Mouse (Mus musculus) MEL (cell line): Measurements from ENCODE around the gene Arhgap18. TPM values are rescaled to one million over a fixed set of nuclear protein-coding genes. Genes with fewer than 3 reads are reported as not detected.

Experiments
- DNase-seq: peaks from one replicate; pipeline ENCODE4 v3.0.0; 2011; ENCODE audit warnings: low read depth, low spot score
- H3K27ac ChIP-seq: 2 replicates; pipeline ENCODE4 v1.5.1; 2012; ENCODE audit warnings: low read depth, mild to moderate bottlenecking, control low read depth, low read length, moderate library complexity; ENCODE audit not compliant: control insufficient read depth
- H3K27me3 ChIP-seq, 2 experiments: fragments of 150-350 bp in 1 of 2; sonication (generic) in 1 of 2; 2 replicates each; pipeline ENCODE4 v1.6.1; 2012; ENCODE audit warnings: low read length in 2 of 2, mild to moderate bottlenecking in 2 of 2, improper control_type of control experiment in 1 of 2, moderate library complexity in 1 of 2; ENCODE audit not compliant: insufficient read depth in 2 of 2, control insufficient read depth in 1 of 2
- H3K36me3 ChIP-seq, 2 experiments: 2 replicates each; pipeline ENCODE4 v1.6.1; 2012 to 2014; ENCODE audit warnings: low read length in 2 of 2, improper control_type of control experiment in 1 of 2, inconsistent platforms in 1 of 2, mild to moderate bottlenecking in 1 of 2; ENCODE audit not compliant: insufficient read depth in 2 of 2, control insufficient read depth in 1 of 2
- H3K4me1 ChIP-seq, 2 experiments: fragments of 150-350 bp in 1 of 2; sonication (generic) in 1 of 2; 2 replicates each; pipeline ENCODE4 v1.6.1; 2012; ENCODE audit warnings: low read length in 2 of 2, improper control_type of control experiment in 1 of 2, mild to moderate bottlenecking in 1 of 2; ENCODE audit not compliant: insufficient read depth in 2 of 2, control insufficient read depth in 1 of 2
- H3K4me3 ChIP-seq, 2 experiments: fragments of 150-350 bp in 1 of 2; sonication (generic) in 1 of 2; 2 replicates each; pipeline ENCODE4 v1.5.1; 2012; ENCODE audit warnings: low read depth in 2 of 2, low read length in 2 of 2, mild to moderate bottlenecking in 2 of 2, moderate library complexity in 2 of 2, control low read depth in 1 of 2, improper control_type of control experiment in 1 of 2; ENCODE audit not compliant: control insufficient read depth in 1 of 2, insufficient read depth in 1 of 2
- H3K79me2 ChIP-seq: 2 replicates; pipeline ENCODE4 v1.6.1; 2012; ENCODE audit warnings: mild to moderate bottlenecking, low read length, moderate library complexity; ENCODE audit not compliant: control insufficient read depth, poor library complexity, insufficient read depth
- H3K9ac ChIP-seq: 2 replicates; pipeline ENCODE4 v1.6.1; 2012; ENCODE audit warnings: low read depth, mild to moderate bottlenecking, control low read depth, low read length, moderate library complexity; ENCODE audit not compliant: control insufficient read depth, poor library complexity, severe bottlenecking
- H3K9me3 ChIP-seq: fragments of 150-350 bp; sonication (generic); replicated peaks from 2 replicates; pipeline ENCODE4 v1.6.1; 2012; ENCODE audit warnings: mild to moderate bottlenecking, low read length, improper control_type of control experiment, moderate library complexity; ENCODE audit not compliant: insufficient read depth
- BHLHE40 ChIP-seq: IDR thresholded peaks from 2 replicates; pipeline ENCODE4 v1.6.1; 2012; ENCODE audit warnings: low read depth, mild to moderate bottlenecking, inconsistent platforms, low read length, improper control_type of control experiment, borderline replicate concordance
- CHD2 ChIP-seq: IDR thresholded peaks from 2 replicates; pipeline ENCODE4 v1.6.1; 2011; ENCODE audit warnings: low read length, improper control_type of control experiment
- CTCF ChIP-seq, 3 experiments: IDR thresholded peaks in 2 of 3; conservative IDR thresholded peaks in 1 of 3; 2 replicates each; pipeline ENCODE4 v1.5.1; 2011 to 2012; ENCODE audit warnings: low read length in 3 of 3, low read depth in 2 of 3, mild to moderate bottlenecking in 2 of 3, improper control_type of control experiment in 1 of 3, inconsistent platforms in 1 of 3, mixed read lengths in 1 of 3, moderate library complexity in 1 of 3; ENCODE audit not compliant: control insufficient read depth in 1 of 3, insufficient read depth in 1 of 3, poor library complexity in 1 of 3, severe bottlenecking in 1 of 3
- E2F4 ChIP-seq: IDR thresholded peaks from 2 replicates; pipeline ENCODE4 v1.6.1; 2011; ENCODE audit warnings: low read depth, low read length, improper control_type of control experiment, borderline replicate concordance
- ELF1 ChIP-seq: IDR thresholded peaks from 2 replicates; pipeline ENCODE4 v1.6.1; 2014; ENCODE audit warnings: low read depth, mild to moderate bottlenecking, inconsistent platforms, low read length, improper control_type of control experiment, moderate library complexity
- EP300 ChIP-seq, 2 experiments: IDR thresholded peaks; 2 replicates each; pipeline ENCODE4 v1.6.1; 2011; ENCODE audit warnings: improper control_type of control experiment in 2 of 2, low read length in 2 of 2, low read depth in 1 of 2, mild to moderate bottlenecking in 1 of 2
- HCFC1 ChIP-seq: IDR thresholded peaks from 2 replicates; pipeline ENCODE4 v1.6.1; 2012; ENCODE audit warnings: low read depth, mild to moderate bottlenecking, inconsistent platforms, low read length, improper control_type of control experiment, moderate library complexity
- JUND ChIP-seq: IDR thresholded peaks from 2 replicates; pipeline ENCODE4 v1.6.1; 2011; ENCODE audit warnings: low read depth, mild to moderate bottlenecking, improper control_type of control experiment, low read length
- MAZ ChIP-seq: IDR thresholded peaks from 2 replicates; pipeline ENCODE4 v1.6.1; 2012; ENCODE audit warnings: low read depth, mild to moderate bottlenecking, inconsistent platforms, low read length, improper control_type of control experiment
- MEF2A ChIP-seq: IDR thresholded peaks from 2 replicates; pipeline ENCODE4 v1.6.1; 2014; ENCODE audit warnings: low read depth, mild to moderate bottlenecking, inconsistent platforms, low read length, improper control_type of control experiment; ENCODE audit not compliant: poor library complexity, insufficient replicate concordance, severe bottlenecking; ENCODE audit errors: extremely low read depth
- MXI1 ChIP-seq: IDR thresholded peaks from 2 replicates; pipeline ENCODE4 v1.6.1; 2011; ENCODE audit warnings: mild to moderate bottlenecking, low read depth, low read length, improper control_type of control experiment
- MYB ChIP-seq: IDR thresholded peaks from 2 replicates; pipeline ENCODE4 v1.6.1; 2011; ENCODE audit warnings: mild to moderate bottlenecking, low read depth, low read length, improper control_type of control experiment
- NELFE ChIP-seq: IDR thresholded peaks from 2 replicates; pipeline ENCODE4 v1.6.1; 2011; ENCODE audit warnings: low read depth, low read length, improper control_type of control experiment
- NRF1 ChIP-seq: IDR thresholded peaks from 2 replicates; pipeline ENCODE4 v1.6.1; 2014; ENCODE audit warnings: low read depth, mild to moderate bottlenecking, inconsistent platforms, low read length, improper control_type of control experiment, moderate library complexity; ENCODE audit not compliant: poor library complexity, insufficient read depth, severe bottlenecking
- POLR2A ChIP-seq, 2 experiments: IDR thresholded peaks; 2 replicates each; pipeline ENCODE4 v1.6.1; 2011 to 2012; ENCODE audit warnings: low read length in 2 of 2, mild to moderate bottlenecking in 2 of 2, control low read depth in 1 of 2, improper control_type of control experiment in 1 of 2, low read depth in 1 of 2, moderate library complexity in 1 of 2; ENCODE audit not compliant: control insufficient read depth in 1 of 2, insufficient read depth in 1 of 2, poor library complexity in 1 of 2
- POLR2AphosphoS2 ChIP-seq: IDR thresholded peaks from 2 replicates; pipeline ENCODE4 v1.6.1; 2011; ENCODE audit warnings: low read length, improper control_type of control experiment
- RAD21 ChIP-seq: IDR thresholded peaks from 2 replicates; pipeline ENCODE4 v1.6.1; 2011; ENCODE audit warnings: mild to moderate bottlenecking, low read depth, low read length, improper control_type of control experiment
- RCOR1 ChIP-seq: IDR thresholded peaks from 2 replicates; pipeline ENCODE4 v1.6.1; 2012; ENCODE audit warnings: low read depth, mild to moderate bottlenecking, inconsistent platforms, low read length, improper control_type of control experiment
- SIN3A ChIP-seq: IDR thresholded peaks from 2 replicates; pipeline ENCODE4 v1.6.1; 2012; ENCODE audit warnings: low read length, improper control_type of control experiment, inconsistent platforms
- TAL1 ChIP-seq: IDR thresholded peaks from 2 replicates; pipeline ENCODE4 v1.6.1; 2012; ENCODE audit warnings: mild to moderate bottlenecking, inconsistent platforms, low read length, moderate library complexity, mixed read lengths
- TBP ChIP-seq: IDR thresholded peaks from 2 replicates; pipeline ENCODE4 v1.8.0; 2011; ENCODE audit warnings: low read depth, low read length, improper control_type of control experiment
- TCF12 ChIP-seq: IDR thresholded peaks from 2 replicates; pipeline ENCODE4 v1.6.1; 2014; ENCODE audit warnings: low read depth, mild to moderate bottlenecking, inconsistent platforms, low read length, improper control_type of control experiment, moderate library complexity
- UBTF ChIP-seq: IDR thresholded peaks from 2 replicates; pipeline ENCODE4 v1.6.1; 2012; ENCODE audit warnings: low read depth, mild to moderate bottlenecking, inconsistent platforms, low read length, improper control_type of control experiment, moderate library complexity, borderline replicate concordance; ENCODE audit not compliant: insufficient read depth
- USF1 ChIP-seq: IDR thresholded peaks from 2 replicates; pipeline ENCODE4 v1.6.1; 2014; ENCODE audit warnings: low read depth, mild to moderate bottlenecking, inconsistent platforms, low read length, improper control_type of control experiment, moderate library complexity
- USF2 ChIP-seq, 2 experiments: IDR thresholded peaks; 2 replicates each; pipeline ENCODE4 v1.6.1; 2011 to 2012; ENCODE audit warnings: improper control_type of control experiment in 2 of 2, low read length in 2 of 2, borderline replicate concordance in 1 of 2, inconsistent platforms in 1 of 2, low read depth in 1 of 2, mild to moderate bottlenecking in 1 of 2; ENCODE audit not compliant: insufficient read depth in 1 of 2
- ZC3H11A ChIP-seq: IDR thresholded peaks from 2 replicates; pipeline ENCODE4 v1.6.1; 2012; ENCODE audit warnings: low read depth, mild to moderate bottlenecking, inconsistent platforms, low read length, improper control_type of control experiment
- ZKSCAN1 ChIP-seq: IDR thresholded peaks from 2 replicates; pipeline ENCODE4 v1.6.1; 2012; ENCODE audit warnings: low read depth, mild to moderate bottlenecking, inconsistent platforms, low read length, improper control_type of control experiment, moderate library complexity
- ZNF384 ChIP-seq: IDR thresholded peaks from 2 replicates; pipeline ENCODE4 v1.6.1; 2012; ENCODE audit warnings: low read depth, mild to moderate bottlenecking, inconsistent platforms, low read length, improper control_type of control experiment
- polyA plus RNA-seq, 2 experiments: library from polyadenylated mRNA; stranded (reverse) in 1 of 2; unstranded in 1 of 2; fragments of >175 nt in 1 of 2; fragments of >200 nt in 1 of 2; gene quantifications; 2 replicates each; pipeline versions ENCODE4 v1.2.1 to v1.2.4; 2012; ENCODE audit warnings: low replicate concordance in 2 of 2, low read depth in 1 of 2; ENCODE audit not compliant: insufficient read length in 2 of 2, insufficient read depth in 1 of 2, missing spikeins in 1 of 2
- total RNA-seq: library from RNA; depleted of rRNA; stranded (reverse); fragments of 300-350 nt; gene quantifications from 2 replicates; pipeline ENCODE4 v1.2.3, GENCODE M21; 2012

The Arhgap18 gene
- total and polyA plus RNA-seq, 3 experiments = 3.4 to 4.4 TPM; not detected in 1

DNA sequence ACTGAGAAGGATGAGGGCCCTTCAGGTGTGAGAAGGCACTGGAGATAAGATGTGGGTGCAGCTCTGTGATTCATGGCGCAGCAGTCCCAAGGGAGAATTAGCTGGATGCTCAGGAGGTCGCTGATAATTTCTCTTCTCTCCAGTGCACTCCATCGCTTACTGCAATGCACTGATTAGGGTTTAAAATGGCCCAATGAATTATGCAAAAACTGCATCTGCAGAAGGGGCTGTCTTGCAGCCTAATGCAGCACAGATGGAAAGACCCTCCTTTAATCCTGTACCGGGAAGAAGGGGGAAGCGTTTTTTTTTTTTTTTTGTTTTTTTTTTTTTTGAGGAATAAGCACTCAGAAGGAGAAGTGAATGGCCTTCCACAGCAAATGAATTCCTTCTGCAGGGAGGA lies 74.1 kb downstream of the Arhgap18 start:
- Histone ChIP-seq H3K27me3 (no peaks in the 10 kb centered on the region), H3K9ac (no peak overlapping the region), H3K4me3 (no peak overlapping the region), H3K27ac (no peak overlapping the region), H3K4me1 (no peaks in the 10 kb centered on the region; a peak in 1 of 4 replicates)
- no peak for DNase-seq
- TF ChIP-seq MXI1 (no peak), EP300 (IDR thresholded peaks at IDR 0.05; ENCODE audit: low read depth in 1 of 2, low read length in 2 of 2) (no peak), CTCF (IDR thresholded peaks at IDR 0.05 in 2 of 3, conservative IDR thresholded peaks at IDR 0.05 in 1 of 3; ENCODE audit: control insufficient read depth in 1 of 3, insufficient read depth in 1 of 3, low read depth in 2 of 3, low read length in 3 of 3, poor library complexity in 1 of 3, severe bottlenecking in 1 of 3) (no peak), TAL1 (no peak), POLR2A (IDR thresholded peaks at IDR 0.05; ENCODE audit: control insufficient read depth in 1 of 2, insufficient read depth in 1 of 2, low read depth in 1 of 2, low read length in 2 of 2, poor library complexity in 1 of 2) (no peak), MYB (no peak), TBP (no peak), USF2 (IDR thresholded peaks at IDR 0.05; ENCODE audit: borderline replicate concordance in 1 of 2, insufficient read depth in 1 of 2, low read depth in 1 of 2, low read length in 2 of 2) (no peak), SIN3A (no peak), NELFE (no peak), UBTF (no peak), USF1 (no peak), ZKSCAN1 (no peak), ELF1 (no peak), TCF12 (no peak), POLR2AphosphoS2 (no peak), RAD21 (no peak), NRF1 (no peak), MAZ (no peak), E2F4 (no peak)
- TF ChIP-seq, all 39 proteins: peak for 0
- Histone ChIP-seq H3K36me3 (peaks cover 0 to 2% of the 10 kb centered on the region in 2 experiments; a peak in 2 of 4 replicates), H3K79me2 (no peaks in the 10 kb centered on the region), H3K9me3 (no peaks in the 10 kb centered on the region)

DNA sequence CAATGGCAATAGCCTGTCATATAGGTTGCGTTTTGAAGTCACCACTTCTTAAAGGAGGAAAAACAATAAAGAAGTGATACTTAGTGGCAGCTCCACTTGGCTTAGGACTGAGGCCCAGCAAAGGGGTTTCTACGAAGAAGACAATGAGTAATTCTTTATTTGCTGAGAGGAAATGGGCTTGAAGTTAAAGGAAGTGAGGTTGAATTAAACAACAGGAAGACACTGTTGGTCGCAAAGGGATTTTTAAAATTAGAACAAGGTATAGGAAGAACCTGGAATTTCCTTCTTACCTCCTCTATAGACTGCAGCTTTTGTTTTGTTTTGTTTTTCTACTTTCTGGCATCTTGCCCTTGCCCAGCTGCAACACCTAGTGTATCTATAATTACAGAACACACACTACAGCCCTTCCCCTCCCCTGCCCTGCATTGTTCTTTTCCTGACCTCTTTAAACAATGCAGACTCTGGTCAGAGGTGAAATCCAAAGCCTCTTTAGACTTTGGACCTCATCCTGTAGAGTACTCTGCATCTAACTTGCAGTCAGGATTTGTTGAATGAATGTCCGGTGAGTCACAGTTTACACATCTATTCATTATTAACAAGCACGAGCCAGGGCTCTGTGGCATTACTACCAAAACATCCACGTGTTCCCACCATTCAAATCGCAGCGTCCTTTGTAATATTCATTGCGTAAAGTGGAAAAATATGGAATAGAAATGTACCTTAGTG lies 75.4 kb downstream of the Arhgap18 start:
- no peaks in the 10 kb centered on the region for H3K27me3 ChIP-seq
- no peak for DNase-seq
- no peak overlapping the region for H3K4me3 ChIP-seq
- H3K9ac ChIP-seq = no peak overlapping the region
- H3K79me2 ChIP-seq = no peaks in the 10 kb centered on the region
- no peak for TF ChIP-seq MEF2A
- TF ChIP-seq USF1 = no peak
- no peak for TF ChIP-seq E2F4
- TF ChIP-seq POLR2A (IDR thresholded peaks at IDR 0.05; ENCODE audit: control insufficient read depth in 1 of 2, insufficient read depth in 1 of 2, low read depth in 1 of 2, low read length in 2 of 2, poor library complexity in 1 of 2) = no peak
- no peak for TF ChIP-seq TAL1
- TF ChIP-seq NELFE = no peak
- no peak for TF ChIP-seq RCOR1
- TF ChIP-seq TCF12 = no peak
- TF ChIP-seq USF2 (IDR thresholded peaks at IDR 0.05; ENCODE audit: borderline replicate concordance in 1 of 2, insufficient read depth in 1 of 2, low read depth in 1 of 2, low read length in 2 of 2) = no peak
- TF ChIP-seq CHD2 = no peak
- TF ChIP-seq HCFC1 = no peak
- no peak for TF ChIP-seq JUND
- TF ChIP-seq ZKSCAN1 = no peak
- TF ChIP-seq ZC3H11A = no peak
- no peak for TF ChIP-seq BHLHE40
- TF ChIP-seq ZNF384 = no peak
- no peak for TF ChIP-seq NRF1
- no peak for TF ChIP-seq EP300 (IDR thresholded peaks at IDR 0.05; ENCODE audit: low read depth in 1 of 2, low read length in 2 of 2)
- TF ChIP-seq MAZ = no peak
- H3K4me1 ChIP-seq = no peaks in the 10 kb centered on the region; a peak in 1 of 4 replicates
- no peak overlapping the region for H3K27ac ChIP-seq
- no peaks in the 10 kb centered on the region for H3K9me3 ChIP-seq
- H3K36me3 ChIP-seq = peaks cover 0 to 5% of the 10 kb centered on the region in 2 experiments; a peak in 2 of 4 replicates
